Mouse (Mus musculus) erythroid progenitor cell, adult 5-6 weeks (primary cell): ENCODE measurements around the gene Cst6. TPM values are rescaled to one million over a fixed set of nuclear protein-coding genes. Genes with fewer than 3 reads are reported as not detected.
A peak's percentile ranks its signal among the peaks of the same experiment; 100 is the strongest.

ENCODE experiments used
- ATAC-seq: replicated peaks from 2 replicates; pipeline ENCODE4 v1.8.0; 2016; ENCODE audit warnings: moderate number of reproducible peaks, mild to moderate bottlenecking, moderate TSS enrichment, inconsistent platforms; ENCODE audit not compliant: poor library complexity, low FRiP score, severe bottlenecking
- total RNA-seq, 2 experiments: library from RNA; stranded (forward) in 1 of 2; stranded (reverse) in 1 of 2; fragments of 150-400 nt in 1 of 2; fragments of 186-747, 209-891 nt in 1 of 2; gene quantifications; 2 replicates each; pipeline versions ENCODE4 v1.2.3 to v1.2.4; 2015 to 2017; ENCODE audit warnings: low replicate concordance in 2 of 2

Cst6 gene
- total RNA-seq, 2 experiments from 2014 or later, result 0.42 TPM; not detected in 1

DNA sequence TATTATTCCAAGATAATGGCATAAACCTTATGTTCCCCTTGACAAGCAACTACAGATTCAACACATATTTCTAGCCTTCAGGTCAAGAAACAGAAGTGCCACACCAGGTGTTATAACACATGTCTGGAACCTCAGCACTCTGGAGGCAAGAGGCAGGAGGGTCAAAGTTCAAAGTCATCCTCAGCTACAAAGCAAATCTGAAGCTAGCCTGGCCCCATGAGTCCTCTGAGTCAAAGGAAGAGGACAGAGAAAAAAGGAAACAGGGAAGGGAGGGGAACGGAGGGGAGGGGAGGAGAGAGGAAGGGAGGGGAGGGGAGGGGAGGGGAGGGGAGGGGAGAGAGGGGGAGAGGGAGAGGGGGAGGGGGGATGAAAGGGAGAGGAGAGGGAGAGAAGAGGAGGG lies 6.7 kb upstream of the Cst6 start:
- no peak for ATAC-seq

DNA sequence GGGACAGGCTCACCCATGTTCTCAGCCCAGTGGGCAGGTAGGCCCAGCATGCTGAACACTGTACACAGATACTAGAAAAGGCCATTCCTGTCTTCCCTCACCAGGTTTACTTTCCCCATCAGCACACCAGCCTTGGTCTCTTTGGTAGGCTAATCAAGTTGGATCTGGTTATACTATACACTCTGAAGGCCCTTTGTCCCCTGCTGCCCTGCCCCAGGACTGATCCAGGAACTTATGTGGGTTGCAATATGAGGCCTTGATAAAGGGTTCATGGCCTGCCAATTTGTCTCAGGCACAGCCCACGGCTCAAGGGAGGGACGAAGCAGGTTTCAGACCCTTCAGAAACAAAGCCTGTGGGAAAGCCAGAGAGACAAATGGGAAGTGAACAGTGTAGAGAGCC lies 4.2 kb upstream of the Cst6 start:
- no peak for ATAC-seq

DNA sequence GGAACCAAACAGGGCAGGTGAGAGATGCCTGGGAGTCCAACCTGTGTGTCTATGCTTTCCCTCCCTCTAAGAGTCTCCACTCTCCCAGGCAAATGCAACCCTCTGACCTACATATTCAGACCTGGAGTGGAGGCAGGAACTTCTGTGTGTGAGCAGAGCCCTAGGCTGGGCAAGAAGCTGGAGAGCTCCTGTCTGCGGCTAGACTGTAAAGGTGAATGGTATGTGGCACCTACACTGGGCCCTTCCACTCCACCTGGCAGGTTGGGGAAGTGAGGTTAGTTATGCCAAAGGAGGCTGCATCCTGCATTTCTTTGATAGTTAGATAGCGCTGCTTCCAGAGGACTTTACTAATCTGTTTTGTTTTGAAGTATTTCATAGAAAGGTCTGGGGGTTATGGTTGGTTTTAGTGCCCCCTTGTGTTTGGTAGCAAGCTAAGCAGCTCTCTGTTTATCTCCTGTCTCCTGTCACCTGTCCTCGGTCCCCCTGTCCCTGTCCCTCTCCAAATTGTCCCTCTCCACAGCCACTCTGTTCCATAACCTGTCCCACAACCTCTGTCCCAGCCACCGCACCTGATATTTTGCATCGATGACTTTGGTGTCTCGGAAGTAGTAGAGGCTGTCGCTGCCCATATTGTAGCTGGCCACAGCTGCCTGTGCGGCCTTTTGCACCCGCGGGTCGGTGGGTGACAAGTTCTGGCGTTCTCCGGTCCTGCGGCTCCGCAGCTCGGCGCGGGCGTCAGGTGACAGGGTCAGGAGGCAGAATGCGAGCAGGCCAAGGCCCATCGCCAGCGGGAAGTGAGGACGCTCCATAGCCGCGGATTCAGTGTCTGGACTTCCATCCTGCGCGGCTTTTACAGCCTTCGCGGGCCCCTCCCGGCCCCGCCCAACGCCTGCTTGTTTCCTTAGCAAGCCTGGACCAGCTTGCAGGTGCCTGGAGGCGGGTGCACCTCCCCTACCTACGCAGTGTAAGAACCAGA lies 560 bp downstream of the Cst6 start:
- no peak for ATAC-seq

DNA sequence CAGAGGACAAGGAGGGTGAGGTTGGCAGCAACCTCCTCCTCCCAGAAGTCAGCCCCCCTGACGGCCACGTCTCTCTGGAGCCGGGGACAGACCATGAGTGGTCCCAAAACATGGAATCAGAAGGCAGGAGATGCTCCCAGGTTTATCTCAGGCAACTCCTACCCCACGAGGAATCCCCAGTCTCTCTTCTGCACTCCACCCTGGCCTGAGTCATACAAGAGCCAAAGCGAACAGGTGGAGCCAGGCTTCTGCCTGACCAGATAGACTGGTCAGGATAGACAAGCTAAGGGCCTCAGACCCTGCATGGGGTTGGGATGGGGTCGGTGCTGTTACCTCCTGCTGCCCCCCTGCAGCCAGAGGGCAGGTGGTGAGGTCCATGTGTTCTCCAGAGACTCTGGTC lies 1.3 kb downstream of the Cst6 start:
- no peak for ATAC-seq

DNA sequence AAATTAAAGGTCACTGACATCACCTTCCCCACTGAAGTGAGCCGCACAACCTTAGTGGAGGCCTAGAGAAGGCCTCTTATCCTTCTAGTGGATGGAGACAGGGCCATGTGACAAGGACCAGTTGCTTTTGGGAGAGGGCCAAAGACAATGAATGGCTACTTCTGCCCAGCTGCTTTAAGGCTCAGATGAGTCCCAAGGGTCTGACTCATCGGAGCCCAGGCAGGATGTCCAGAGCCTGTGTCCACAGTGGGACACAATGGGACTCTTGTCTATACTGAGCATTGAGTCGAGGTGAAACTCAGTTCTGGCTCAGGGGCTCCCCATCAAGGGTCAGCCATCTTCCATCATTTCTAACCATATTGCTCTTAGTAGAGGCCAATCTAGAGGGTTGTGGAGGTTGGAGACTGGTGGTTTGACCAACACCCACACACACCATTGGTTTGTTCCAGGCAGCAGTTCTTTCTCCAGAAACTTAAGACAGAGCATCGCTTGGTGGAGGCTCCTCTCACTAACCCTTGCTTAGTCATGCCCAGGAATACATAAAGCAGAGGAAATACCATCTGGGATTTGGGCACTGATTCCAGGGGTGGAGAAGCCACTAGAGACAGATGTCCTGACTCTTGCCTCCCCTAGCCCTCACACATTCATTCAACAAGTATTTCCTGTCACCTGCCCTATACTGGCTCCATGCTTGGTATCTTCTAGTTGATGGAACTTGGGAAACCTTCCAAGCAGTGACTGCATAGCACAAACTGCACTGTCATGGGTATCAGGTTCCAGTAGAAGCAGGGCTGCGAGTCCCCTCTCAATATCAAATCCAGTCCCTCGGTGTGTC lies 3.9 kb downstream of the Cst6 start:
- no peak for ATAC-seq

DNA sequence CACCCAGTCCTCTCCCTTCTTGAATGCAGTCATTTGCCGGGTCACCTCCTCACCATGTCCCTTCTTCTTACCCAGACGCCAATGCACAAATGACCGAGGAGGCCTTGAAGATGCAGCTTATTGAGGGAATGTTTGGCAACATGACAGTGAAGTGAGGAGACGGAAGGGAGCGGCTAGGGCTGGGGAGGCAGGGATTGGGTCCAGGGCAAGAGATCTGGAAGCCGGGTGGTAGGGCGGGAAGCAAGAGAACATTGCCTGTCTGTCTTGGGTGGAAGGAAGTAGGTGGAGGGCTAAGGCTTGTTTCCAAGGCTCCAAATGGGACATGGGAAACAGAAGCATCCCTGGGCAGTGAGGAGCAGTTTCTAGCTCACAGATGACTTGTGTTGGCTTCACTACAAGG lies 8.0 kb downstream of the Cst6 start:
- no peak for ATAC-seq

DNA sequence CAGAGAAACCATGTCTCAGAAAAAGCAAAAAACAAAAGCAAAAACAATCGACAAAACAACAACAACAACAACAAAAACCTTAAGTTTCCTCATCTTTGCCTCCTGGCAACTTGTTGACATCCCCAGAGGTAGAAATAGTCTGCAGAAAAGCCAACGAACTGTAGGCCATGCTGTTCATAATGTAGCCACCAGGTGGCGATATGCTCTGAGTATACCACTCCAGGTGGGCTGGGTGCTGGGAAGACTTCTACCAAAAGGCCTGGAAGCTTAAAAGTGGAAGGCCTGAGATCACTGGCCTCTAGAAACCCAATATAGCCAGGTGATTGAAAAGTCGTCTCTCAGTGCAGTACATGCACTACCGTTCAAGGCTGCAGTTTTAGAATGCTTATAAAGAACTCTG lies 11.4 kb downstream of the Cst6 start:
- ATAC-seq, result peak; percentile 75

DNA sequence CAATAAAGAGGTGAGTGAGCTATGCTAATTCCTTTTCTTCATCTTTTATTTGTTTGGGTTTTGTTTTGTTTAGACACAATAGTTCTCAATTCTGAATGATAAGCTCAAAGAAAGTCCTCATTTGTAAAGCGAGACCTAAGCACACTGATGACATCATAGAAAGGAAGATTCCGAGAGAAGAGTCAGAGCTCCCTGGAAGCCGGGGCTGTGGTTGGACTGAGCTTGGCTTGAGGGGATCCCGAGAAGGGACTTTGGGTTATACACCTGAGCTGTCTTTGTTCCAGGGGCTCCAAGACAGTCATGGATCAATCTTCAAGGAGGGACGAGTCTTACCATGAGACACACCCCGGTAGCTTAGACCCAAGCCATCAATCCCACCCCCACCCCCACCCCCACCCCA lies 13.9 kb downstream of the Cst6 start, which contains the start of gene Catsper1:
Gene Catsper1 (plus strand): TSS at position 301 of the 400 bp plus-strand sequence.
- no peak for ATAC-seq

DNA sequence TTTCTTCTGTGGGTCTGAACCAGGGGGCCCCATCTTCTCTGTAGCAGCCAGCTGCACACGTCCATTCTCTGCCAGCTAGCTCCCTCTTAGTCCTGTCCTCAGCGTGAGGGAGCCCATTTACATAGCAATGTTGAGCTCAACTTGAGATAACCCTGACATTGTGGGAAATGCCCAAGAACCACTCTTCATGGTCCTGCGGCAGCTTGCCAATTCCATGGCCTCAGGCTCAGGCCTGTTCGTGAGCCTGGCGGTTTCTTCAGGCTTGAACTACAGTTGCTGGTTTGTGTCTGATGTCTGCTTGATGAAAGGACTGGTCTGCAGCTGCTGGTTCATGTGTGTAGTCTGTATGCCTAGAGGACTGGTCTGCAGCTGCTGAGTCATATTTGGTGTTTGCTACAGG lies 14.6 kb downstream of the Cst6 start:
- ATAC-seq, result no peak

DNA sequence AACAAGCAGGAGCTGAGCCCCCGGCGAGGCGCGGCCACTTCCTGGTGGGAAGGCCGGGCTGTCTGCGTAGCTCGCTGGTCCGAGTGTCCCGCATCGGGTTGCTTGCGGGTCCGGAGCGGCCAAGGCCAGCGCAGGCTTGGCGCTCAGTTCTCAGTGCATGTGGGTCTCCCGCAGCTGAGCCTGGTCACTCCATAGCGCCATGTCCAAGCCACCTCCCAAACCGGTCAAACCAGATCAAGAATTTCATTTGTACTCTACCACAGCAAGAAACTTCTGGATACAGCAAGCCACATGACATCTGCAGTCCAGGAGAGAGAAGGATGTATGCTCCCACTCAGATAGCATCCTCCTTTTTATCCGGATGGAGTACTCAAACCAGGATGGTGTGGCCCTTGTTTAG lies 21.4 kb downstream of the Cst6 start:
- no peak for ATAC-seq

DNA sequence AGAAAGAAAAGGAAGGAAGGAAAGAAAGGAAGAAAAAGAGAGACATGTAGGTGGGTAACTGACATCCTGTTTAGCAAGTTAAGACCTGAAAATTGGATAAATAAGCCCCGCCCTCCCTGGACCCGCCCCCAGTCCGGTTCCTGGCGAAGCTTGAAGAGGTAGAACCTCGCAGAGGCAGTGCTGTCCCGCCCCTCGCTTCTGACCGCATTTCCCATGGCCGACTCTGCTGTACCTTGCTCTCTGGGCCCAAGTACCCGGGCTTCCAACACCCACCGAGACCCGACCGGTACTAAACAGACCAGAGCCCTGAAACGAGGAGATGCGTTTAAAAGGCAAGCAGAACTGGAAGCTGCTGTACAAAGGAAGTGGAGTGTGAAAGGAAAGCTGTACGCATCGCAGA lies 25.6 kb downstream of the Cst6 start:
- ATAC-seq, result no peak

DNA sequence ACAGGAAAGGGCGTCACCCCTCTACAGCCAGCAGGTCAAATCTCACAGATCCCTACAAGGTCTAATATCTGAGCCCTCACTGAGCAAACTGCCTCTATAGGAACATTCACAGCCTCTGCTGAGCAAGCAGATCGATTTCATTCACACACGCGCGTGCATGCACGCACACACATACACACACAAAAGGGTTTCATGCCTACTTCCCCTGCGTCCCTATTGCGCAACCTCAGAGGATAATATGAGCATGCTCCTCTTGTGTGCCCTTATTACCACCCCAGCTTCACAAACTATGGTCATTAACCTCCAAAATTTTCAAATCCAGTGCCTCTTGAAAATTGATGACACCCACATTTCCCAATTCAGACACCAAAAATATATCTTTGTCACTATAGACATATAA lies 36.2 kb downstream of the Cst6 start:
- ATAC-seq, result no peak

DNA sequence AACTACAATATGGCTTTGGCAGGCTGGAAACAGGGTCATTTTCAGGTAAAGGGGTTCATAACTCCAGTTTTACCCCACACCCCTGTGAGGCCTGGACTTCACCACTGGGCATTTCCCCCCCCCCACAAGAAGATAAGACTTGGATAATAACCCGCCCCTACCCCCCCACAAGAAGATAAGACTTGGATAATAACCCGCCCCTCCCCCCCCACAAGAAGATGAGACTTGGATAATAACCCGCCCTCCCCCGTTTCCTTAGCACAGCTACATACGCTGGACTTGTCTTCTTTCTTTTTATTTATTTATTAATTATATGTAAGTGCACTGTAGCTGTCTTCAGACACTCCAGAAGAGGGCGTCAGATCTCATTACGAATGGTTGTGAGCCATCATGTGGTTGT lies 40.3 kb downstream of the Cst6 start:
- ATAC-seq, result no peak

DNA sequence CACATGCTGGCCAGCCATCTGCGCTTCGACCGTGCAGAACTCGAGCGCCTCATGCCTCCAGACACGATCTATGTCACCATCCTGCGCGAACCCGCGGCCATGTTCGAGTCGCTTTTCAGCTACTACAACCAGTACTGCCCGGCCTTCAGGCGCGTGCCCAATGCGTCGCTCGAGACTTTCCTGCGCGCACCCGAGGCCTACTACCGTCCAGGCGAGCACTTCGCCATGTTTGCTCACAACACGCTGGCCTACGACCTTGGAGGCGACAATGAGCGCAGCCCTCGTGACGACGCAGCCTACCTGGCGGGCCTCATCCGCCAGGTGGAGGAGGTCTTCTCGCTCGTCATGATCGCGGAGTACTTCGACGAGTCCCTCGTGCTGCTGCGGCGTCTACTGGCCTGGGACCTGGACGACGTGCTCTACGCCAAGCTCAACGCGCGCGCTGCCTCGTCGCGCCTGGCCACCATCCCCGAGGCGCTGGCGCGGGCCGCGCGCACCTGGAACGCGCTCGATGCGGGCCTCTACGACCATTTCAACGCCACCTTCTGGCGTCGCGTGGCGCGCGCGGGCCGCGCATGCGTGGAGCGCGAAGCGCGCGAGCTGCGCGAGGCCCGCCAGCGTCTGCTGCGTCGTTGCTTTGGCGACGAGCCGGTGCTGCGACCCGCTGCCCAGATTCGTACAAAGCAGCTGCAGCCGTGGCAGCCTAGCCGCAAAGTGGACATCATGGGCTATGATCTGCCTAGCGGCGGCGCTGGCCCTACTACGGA lies 42.2 kb downstream of the Cst6 start:
- ATAC-seq, result no peak

DNA sequence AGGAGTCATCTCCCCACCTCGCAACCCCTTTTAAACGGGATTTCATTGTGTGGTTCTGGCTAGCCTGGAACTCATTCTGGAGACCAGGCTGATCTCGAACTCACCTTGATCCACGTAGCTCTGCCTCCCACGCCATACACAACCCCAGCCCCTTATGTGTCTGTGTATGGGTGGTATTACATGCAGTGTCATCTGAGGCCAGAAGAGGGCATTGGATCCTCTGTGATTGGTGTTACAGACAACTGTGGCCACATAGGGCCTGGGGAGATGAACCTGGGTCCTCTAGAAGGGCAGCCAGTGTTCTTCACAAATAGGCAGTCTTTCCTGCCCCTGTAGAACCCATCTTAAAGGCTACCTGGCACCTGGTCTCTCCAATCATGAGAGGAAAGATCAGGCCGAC lies 43.1 kb downstream of the Cst6 start:
- ATAC-seq, result no peak

DNA sequence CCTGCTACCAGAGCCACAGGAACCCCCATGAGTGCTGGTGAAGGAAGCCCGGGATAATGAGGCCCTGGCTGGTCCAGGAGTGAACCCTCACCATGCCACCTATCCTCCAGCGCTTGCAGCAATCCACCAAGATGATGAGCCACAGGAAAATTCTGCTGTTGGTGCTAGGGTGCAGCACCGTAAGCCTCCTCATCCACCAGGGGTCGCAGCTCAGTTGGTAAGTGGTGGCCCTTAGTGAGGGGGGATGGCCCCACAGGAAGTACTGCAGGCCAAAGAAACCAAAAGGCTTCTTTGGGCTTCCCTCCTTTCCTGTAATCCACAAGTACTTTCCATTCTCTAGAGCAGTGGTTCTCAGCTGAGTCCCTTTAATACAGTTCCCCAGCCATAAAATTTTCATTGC lies 46.9 kb downstream of the Cst6 start:
- ATAC-seq, result peak; percentile 62; the same call in 1 of the 2 replicates

DNA sequence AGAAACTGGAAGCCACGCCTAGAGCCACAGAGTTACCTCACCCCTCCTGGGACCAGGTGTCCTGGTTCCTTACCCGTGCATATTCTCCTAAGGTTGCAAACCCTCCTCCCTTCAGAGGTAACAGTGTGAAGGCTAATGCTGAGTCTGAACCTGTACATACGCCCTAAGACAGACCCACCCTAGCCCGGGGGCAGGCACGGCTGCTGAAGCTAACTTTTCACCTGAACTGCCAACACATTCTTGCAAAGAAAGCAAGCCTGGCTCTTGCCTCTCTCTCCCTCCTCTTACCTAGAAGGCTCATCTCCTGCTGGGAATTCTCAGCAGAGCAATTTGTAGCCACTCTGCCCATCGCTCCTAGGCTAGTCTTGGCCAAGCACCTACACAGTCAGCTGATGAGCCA lies 48.8 kb downstream of the Cst6 start:
- no peak for ATAC-seq

DNA sequence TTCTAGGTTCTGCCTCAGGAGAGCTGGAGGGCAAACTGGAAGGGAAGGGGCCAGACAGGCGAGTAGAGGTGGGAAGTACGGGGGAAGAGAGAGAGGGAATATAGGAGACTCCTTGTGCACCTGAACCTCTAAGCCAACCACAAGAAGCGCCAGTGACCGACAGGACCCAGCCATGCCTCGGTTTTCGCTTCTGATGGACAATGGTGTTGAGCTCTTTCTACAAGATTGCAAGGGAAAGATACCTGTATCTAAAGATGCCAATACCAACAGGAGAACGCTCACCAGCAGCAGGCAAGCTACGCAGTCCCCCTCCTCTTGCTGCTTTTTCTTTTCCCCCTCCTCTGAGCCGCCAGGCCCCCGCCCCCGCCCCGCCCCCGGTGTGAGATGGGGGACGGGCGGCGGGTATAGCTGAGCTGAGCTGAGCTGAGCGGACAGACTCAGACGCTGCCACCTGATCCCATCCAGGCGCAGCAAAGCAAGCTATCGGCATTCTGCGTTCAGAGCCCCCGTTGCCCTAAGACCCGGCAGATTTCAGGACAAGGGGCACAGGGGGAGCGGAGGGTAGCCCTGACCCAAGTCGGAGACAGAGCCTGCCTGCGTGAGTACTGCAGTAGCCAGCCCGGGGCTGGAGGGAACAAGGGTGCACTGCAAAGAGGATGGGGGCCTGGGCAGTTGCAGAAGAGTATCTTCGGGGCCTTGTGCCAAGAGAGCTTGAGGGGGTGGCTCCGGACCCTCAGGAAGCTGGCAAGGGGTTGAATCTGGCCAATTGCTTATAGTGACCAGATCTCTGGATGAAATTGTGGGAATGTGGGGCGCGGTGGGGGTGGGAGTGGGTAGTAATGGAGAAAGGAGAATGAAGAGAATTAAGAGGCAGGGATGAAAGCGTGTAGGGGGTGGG lies 51.2 kb downstream of the Cst6 start, which contains the start of gene Gal3st3:
Gene Gal3st3 (plus strand): TSS at position 429 of the 898 bp plus-strand sequence.
- ATAC-seq, result no peak

DNA sequence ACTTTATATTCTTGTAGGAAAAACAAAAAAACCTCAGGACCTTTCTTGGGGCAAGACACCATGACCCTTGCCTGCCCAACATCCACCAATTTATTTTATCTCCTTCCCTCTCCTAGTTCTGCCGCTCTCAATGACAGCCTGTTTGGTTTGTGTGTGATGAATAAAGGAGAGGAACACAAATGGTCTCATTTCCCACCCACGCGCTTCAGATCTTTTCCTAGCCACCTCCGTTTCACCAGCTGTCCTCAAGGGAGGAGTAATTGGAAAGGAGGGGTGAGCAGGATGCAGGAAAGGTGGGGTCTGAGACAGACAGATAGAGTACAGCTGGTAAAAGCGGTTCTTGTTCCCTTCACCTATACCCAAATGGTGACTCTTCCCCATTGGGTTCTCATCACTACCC lies 52.7 kb downstream of the Cst6 start:
- no peak for ATAC-seq
